Mouse (Mus musculus): Measurements from ENCODE around the gene Bcl2a1c. TPM values are rescaled to one million over a fixed set of nuclear protein-coding genes. Genes with fewer than 3 reads are reported as not detected.
"Not testable (repeated sequence)": the region's sequence is repeated elsewhere in the genome, so short reads cannot be mapped to it uniquely, and the experiment has no call there.

Bcl2a1c gene
- polyA plus RNA-seq (2015; fragmentation: Nextera tagmentation; extraction: Ambion mirVana): 3.7 and 4.1 TPM in 2 replicates

- not testable (repeated sequence) for DNase-seq (ENCODE audit: low spot score)
Observed at GRCm38 (mm10) chr9:114329855-114330254, at the start of gene Bcl2a1c. Gene Bcl2a1c (plus strand): TSS chr9:114330135.

- not testable (repeated sequence) for DNase-seq (ENCODE audit: low spot score)
Observed at GRCm38 (mm10) chr9:114305957-114306356, 24.0 kb upstream of the Bcl2a1c start.

GRCm38 (mm10) chr9:114311752-114312151 lies 18.2 kb upstream of the Bcl2a1c start:
- DNase-seq (ENCODE audit: low spot score): not testable (repeated sequence)

GRCm38 (mm10) chr9:114318021-114318420 lies 11.9 kb upstream of the Bcl2a1c start:
- DNase-seq (ENCODE audit: low spot score): peak; percentile 42

- no peak for DNase-seq (ENCODE audit: low spot score)
Observed at GRCm38 (mm10) chr9:114326011-114326748, 3.8 kb upstream of the Bcl2a1c start.

- DNase-seq (ENCODE audit: low spot score): not testable (repeated sequence)
Observed at GRCm38 (mm10) chr9:114328332-114328731, 1.6 kb upstream of the Bcl2a1c start.

- DNase-seq (ENCODE audit: low spot score): peak; percentile 70
Observed at GRCm38 (mm10) chr9:114367783-114368470, 38.0 kb downstream of the Bcl2a1c start.

- DNase-seq (ENCODE audit: low spot score): no peak
Observed at GRCm38 (mm10) chr9:114368471-114368858, 38.5 kb downstream of the Bcl2a1c start.

- not testable (repeated sequence) for DNase-seq (ENCODE audit: low spot score)
Observed at GRCm38 (mm10) chr9:114369389-114369788, 39.5 kb downstream of the Bcl2a1c start.

- peak; percentile 24 for DNase-seq (ENCODE audit: low spot score)
Observed at GRCm38 (mm10) chr9:114371717-114372116, 41.8 kb downstream of the Bcl2a1c start.

GRCm38 (mm10) chr9:114375276-114375962 lies 45.5 kb downstream of the Bcl2a1c start:
- DNase-seq (ENCODE audit: low spot score): no peak

- no peak for DNase-seq (ENCODE audit: low spot score)
Observed at GRCm38 (mm10) chr9:114377168-114377567, 47.2 kb downstream of the Bcl2a1c start.

- no peak for DNase-seq (ENCODE audit: low spot score)
Observed at GRCm38 (mm10) chr9:114379871-114380270, 49.9 kb downstream of the Bcl2a1c start.

Other genes starting within 250 kb of the Bcl2a1c start
- gene Crtap, start 60.5 kb downstream of the Bcl2a1c start, polyA plus RNA-seq (2015; fragmentation: Nextera tagmentation; extraction: Ambion mirVana): 28.3 and 29.5 TPM in 2 replicates
- 34.7 and 35.0 TPM in 2 replicates for gene Glb1, start 70.9 kb downstream of the Bcl2a1c start, polyA plus RNA-seq (2015; fragmentation: Nextera tagmentation; extraction: Ambion mirVana)
- 9.1 and 9.6 TPM in 2 replicates for gene Tmppe, start 71.0 kb downstream of the Bcl2a1c start, polyA plus RNA-seq (2015; fragmentation: Nextera tagmentation; extraction: Ambion mirVana)
- 20.7 and 21.9 TPM in 2 replicates for gene Ccr4, start 174.8 kb downstream of the Bcl2a1c start, polyA plus RNA-seq (2015; fragmentation: Nextera tagmentation; extraction: Ambion mirVana)
- not detected in 2 replicates for gene C130032M10Rik, start 185.6 kb downstream of the Bcl2a1c start, polyA plus RNA-seq (2015; fragmentation: Nextera tagmentation; extraction: Ambion mirVana)
- 0.01 and 0.03 TPM in 2 replicates for gene Trim71, start 234.2 kb downstream of the Bcl2a1c start, polyA plus RNA-seq (2015; fragmentation: Nextera tagmentation; extraction: Ambion mirVana)

Measured in thymus, postnatal 0 days (tissue).